Mouse (Mus musculus): ENCODE data around the gene Klhdc9. TPM values are rescaled to one million over a fixed set of nuclear protein-coding genes. Genes with fewer than 3 reads are reported as not detected.
A peak's percentile ranks its signal among the peaks of the same experiment; 100 is the strongest.
"Not testable (repeated sequence)": the region's sequence is repeated elsewhere in the genome, so short reads cannot be mapped to it uniquely, and the experiment has no call there.

Gene Klhdc9
- polyA plus RNA-seq, 1 experiment from 2014 or later = 1.4 TPM

DNA sequence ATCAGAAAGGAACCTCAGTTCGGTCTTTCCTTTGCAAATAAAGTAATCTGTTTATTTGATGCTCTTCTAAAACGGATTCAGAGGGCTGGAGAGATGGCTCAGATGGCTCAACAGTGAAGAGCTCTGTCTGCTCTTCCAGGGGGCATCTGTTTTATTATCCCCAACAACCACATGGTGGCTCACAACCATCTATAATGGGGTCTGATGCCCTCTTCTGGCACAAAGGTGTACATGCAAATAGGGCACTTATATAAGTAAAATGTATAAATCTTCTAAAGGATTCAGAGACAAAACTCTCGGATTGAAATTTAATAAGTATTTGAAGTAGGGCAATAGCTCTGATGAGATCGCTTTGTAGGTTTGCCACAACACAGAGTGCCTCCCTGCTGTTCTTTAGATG lies 2.2 kb downstream of the Klhdc9 start:
- peak; percentile 67 for DNase-seq (ENCODE audit: low spot score)

DNA sequence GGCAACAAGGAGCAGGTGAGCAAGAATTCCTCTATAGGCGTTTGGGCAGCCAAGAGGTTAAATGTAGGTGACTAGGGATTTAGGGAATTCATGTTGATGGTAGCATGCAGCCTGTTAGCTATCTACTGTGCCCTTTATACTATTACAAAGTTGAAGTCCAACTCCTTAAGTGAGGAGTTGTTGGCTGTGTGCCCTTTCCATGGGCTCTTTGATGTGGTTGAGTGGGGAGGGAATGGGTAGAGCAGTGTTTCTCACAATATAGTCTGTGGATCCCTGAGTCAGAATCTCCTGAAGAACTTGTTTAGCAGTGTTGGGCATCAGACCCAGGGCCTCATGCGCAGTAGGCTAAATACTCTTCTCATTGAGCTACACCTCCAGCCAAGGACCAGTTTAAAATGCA lies 3.8 kb downstream of the Klhdc9 start:
- no peak for DNase-seq (ENCODE audit: low spot score)

DNA sequence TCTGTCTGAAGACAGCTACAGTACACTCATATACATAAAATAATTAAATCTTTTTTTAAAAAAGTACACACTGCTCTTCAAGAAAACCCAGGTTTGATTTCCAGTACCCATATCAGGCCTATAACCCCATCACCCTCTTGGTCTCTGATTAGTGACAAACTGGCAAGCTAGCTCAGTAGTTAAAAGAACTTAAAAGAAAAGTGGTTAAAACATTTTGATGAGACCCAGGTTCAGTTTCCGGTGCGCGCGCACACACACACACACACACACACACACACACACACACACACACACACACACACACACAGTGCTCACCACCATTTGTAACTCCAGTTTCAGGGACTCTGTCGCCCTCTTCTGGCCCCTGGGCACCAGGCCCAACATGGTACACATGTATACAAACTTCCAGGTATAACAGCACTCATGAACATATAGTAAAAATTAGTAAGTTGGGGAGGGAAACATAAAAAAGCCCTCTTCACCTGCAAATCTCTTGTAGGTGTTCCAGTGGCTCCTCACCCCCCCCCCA lies 4.7 kb downstream of the Klhdc9 start:
- DNase-seq (ENCODE audit: low spot score) = peak; percentile 74

DNA sequence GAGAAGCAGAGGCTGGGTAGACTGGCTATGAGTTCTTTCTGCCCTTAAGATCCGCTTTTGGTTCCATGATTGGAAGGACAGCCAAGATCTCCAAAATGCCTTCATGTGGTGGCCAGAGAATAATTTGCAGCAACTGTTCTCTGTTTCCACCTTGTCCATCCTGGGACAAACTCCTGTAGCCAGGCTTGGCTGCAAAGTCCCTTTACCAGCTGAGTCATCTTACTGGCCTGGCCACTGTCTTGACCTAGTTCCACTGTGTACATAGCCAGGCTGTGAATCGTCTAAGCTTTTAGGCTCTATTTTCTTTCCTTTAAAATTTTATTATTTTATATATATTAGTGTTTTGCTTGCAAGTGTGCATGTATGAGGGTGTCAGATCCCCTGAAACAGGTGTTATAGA lies 11.4 kb downstream of the Klhdc9 start:
- DNase-seq (ENCODE audit: low spot score) = no peak

DNA sequence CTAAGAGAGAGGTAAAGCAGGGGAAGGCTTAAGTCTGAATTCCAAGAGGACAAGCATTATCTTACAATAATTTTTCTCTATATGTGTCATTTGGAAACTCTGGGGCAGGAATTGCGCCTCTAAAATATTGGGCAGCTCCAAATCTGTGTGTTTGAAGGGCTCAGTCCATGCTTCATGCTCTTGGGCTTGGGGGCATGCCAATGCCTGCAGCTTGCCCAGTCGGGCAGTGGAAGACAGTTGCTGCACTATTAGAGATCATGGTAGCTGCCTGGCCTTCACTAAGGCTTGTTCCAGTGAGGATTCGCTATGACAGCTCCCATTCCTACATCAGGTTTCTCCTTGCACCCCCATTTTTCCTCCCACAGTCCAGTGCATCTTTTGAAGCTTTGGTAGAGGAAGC lies 11.9 kb downstream of the Klhdc9 start:
- no peak for DNase-seq (ENCODE audit: low spot score)

DNA sequence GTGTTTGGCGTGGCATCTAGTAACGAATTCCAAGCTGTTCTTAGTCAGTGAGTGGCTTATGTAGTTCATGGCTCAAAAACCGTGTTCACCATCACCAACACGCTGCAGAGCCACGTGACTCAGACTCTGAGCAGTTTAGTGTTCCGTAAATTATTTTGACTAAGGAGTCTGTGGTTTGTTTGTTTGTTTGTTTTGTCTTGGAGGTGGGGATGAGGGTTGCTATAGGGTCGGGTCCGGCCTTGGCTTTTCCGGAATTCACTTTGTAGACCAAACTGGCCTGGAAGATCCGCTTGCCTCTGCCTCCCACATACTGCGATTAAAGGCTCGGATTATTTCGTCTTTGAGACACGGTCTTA lies 14.5 kb downstream of the Klhdc9 start:
- no peak for DNase-seq (ENCODE audit: low spot score)

DNA sequence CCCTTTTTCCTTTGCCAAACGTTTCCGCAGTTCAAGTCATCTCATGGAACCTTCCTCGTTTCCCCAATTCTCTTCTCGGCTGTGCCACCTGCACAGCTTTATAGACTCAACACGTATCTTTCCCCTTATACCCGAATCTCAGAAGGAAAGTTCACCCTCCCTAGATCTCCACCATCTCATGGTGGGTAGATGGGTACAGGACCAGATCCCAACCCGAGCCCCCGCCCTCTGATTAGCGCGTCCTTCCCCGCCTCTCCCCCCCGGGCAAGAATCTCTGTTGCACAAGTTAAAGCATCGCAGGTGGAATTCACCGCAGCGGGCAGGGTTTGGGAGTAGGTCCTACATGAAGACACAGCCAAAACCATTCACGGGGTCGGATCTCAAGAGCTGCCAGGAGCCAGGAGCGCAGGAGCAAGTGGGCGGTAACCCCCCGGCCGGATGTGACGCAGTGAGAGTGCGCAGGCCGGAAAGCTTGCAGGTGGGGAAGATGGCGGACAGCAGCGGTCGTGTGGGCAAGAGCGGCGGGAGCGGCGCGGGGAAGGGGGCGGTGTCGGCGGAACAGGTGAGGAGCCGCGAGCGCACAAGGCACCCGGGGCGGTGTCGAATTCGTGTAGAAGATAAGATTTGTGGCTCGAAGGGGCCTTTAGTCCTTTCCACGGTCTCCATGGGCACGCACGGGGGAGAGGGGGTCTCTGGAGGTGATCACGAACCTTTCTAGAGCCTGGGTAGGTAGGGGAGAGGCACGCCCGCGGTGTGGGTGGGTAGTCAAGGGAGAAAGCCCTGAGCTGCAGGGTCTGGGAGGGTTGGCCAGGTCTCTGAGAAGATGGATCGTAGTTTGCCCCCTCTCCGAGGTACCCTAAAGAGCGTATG lies 15.1 kb downstream of the Klhdc9 start, which contains the start of the genes Nit1 and Pfdn2:
Nit1 (minus strand) TSS at position 422 of the 870 bp plus-strand sequence.
Pfdn2 (plus strand) TSS at position 446 of the 870 bp plus-strand sequence.
- DNase-seq (ENCODE audit: low spot score) = peak; percentile 91

DNA sequence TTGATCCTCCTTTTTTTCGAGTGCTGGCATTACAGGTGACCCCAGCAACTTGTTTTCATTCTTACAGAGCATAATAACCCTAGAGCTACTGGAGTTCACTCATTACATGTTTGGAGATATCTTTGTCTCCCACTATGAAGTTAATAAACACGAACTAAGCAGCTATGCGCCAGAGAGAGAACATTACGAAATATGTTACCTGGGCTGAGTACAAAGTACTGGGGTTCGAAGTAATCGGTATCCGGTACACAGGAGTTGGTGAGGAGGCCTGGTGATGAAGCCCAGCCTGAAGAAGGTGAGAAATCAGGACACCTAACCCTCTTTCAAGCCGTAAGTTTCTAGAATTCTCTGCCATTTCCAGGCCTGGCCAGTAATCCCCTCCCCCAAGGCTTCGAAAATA lies 15.9 kb downstream of the Klhdc9 start:
- DNase-seq (ENCODE audit: low spot score) = peak; percentile 2

DNA sequence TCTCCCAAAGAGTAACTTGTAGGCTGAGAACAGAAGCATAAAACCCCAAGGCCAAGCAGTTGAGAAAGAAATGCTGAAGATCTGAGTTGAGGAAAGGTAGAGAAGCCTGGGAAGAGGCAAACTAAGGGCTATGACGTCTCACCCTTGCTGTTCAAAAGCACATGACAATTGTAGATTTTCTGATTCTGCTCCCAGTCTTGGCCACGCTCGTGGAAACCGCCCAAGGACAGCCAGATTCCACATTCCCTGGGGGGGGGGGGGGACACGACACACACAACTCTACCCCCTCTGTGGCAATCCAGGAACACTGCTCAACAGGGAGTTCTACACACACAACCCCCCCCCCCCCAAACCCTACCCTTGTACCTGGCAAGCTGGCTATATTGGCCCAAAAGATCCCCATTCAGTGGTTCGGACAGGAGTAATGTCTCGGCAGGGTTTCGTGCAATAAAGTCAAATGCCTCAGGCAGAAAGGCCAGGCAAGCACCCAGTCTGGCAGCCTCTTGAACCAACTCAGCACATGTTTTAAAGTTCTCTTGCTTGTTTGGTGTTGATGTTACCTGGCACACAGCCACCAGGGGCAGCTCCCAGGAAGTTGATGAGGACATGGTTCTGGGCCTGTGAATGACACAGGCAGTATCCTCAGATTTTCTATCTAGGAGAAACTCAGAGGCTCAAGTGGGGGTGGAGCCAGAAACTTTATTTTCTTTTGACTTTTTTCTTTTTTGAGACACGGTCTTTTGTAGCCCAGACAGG lies 16.5 kb downstream of the Klhdc9 start:
- DNase-seq (ENCODE audit: low spot score) = peak; percentile 23

DNA sequence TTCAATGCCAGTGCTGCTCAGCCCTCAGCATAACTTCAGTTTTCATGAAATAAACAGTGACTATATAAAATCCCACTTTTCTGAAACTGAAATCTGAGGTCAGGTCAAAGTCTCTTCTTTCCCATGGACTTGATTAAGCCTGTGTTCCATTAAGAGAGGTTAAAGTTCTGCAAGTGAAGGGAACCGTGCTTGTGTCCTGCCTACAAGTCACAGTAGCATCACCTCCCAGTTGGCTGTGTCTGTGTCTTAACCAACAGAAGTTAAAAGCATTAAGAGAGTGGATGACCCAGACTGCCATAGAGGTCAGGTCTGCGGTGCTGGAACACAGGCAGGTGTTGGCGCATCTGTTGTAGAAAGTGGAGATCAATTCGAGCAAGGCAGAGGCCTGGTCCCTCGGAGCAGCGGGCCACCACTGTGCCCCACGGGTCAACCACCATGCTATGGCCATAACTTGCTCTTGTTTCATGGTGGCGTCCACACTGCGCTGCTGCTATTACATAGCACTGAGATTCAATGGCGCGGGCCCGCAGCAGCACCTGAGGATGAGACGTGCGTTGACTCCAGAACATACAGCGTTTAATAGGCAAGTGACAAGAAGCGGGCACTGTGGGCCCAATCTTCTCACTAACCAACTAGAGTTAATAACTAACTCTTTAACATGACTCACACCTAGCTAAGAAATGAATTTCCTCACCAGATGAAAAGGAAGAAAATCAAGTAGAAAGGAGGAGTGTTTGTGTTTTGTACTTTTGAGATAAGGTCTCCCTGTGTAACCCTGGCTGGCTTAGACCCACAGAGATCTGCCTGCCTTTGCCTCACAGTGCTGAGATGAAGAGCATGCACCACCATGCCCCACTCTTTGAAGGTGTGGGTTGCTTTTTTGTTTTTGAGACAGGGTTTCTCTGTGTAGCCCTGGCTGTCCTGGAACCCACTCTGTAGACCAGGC lies 18.1 kb downstream of the Klhdc9 start:
- DNase-seq (ENCODE audit: low spot score) = no peak

DNA sequence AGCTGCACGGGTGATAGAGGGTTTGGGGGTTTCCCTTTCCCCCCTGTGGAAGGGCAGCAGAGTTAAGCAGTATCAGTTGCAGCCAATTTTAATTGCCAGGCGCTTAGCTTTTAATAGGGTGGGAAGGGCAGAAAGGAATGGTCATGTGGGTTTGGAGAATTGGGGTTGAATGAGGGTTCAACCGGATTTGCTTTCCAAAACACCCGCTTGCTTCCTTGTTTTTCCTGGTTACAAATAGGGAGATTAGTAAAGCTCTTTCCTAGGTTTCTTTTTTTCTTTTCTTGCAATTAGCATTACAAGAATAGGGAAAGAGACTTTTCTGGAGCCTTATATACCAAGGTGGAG lies 30.4 kb downstream of the Klhdc9 start:
- DNase-seq (ENCODE audit: low spot score) = no peak

DNA sequence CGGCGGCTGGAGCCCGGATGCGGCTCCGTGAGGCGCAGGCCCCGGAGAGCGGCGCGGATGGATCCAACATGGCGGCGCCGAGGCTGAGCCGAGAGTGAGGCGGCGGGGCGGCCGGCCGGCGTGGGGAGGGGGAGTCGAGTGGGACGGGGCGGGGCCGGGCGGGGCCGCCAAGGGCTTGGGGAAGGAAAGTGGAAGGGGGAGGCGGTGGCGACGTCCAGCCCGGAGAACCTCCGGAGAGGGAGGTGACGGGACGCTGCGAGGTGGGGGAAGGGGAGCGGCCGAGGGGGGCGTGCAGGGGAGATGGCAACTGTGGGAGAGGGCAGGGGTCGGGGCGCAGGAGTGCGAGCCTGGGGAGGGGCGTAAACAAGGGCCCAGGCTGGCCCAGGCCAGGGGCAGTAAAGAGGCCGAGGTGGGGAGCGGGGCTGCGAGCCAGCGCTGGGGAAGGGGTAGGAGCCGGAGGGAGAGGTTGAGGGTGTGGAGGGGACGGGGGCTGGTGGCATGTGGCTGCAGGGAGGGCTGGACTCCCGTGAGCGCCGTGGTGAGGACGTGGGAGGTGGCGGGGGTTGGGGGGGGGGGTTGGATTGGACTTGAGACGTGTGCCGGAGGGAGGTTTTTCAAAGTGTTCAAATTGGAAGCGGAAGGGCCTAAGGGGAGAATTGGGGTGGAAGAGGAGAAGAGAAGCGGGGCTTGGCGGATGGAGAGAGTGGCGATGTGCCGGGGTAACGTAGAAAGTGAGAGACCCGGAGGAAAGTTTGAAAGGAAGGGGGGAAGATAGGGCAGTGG lies 31.0 kb downstream of the Klhdc9 start:
- peak; percentile 35 for DNase-seq (ENCODE audit: low spot score)

DNA sequence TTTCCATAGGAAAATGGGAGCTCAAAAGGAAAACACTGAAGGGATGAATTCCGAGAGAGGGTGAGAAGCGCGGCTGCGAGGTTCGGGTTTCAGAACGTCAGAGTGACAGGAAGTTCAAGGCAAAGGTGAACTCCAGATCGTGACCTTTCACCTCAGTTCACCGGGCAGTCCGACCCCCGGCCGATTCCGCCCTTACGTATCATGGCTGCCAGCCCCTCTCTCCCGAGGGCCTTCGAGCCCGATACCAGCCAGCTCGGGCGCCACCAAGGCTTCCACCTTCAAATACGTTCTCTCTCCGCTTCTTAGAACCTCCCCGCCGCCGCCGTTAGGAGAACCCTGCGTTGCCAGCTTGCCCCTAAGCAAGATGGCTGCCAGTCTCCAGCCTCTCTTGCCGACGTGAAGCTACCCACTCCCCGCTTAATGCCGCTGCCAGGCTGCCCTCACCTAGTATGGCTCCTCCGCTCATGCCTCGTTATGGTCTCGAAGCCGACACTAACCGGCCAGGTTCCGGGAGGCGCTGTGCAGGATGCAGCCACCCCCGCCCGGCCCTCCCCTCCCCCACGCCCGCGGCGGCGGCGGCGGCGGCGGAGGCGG lies 31.7 kb downstream of the Klhdc9 start, which contains the start of gene Dedd:
Dedd (plus strand) TSS at position 307 of the 594 bp plus-strand sequence.
- peak; percentile 94 for DNase-seq (ENCODE audit: low spot score)

DNA sequence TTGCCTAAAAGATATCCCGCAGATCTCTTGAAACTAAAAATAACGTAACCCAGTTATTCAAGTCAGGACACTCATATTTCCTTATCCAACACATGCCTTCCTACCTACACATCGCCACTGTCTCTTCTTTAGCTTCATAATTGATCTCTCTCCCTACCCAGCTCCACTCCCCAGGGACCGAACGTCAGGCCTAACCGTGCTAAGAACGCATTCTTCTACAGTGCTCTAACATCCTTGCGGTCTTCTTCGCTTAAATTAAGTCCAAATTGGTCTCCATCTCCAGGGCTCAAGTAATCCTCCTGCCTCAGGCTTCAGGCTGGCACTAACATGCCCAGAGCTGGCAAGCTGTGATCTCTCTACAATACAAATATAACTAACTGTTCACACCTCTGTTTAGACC lies 32.4 kb downstream of the Klhdc9 start:
- no peak for DNase-seq (ENCODE audit: low spot score)

DNA sequence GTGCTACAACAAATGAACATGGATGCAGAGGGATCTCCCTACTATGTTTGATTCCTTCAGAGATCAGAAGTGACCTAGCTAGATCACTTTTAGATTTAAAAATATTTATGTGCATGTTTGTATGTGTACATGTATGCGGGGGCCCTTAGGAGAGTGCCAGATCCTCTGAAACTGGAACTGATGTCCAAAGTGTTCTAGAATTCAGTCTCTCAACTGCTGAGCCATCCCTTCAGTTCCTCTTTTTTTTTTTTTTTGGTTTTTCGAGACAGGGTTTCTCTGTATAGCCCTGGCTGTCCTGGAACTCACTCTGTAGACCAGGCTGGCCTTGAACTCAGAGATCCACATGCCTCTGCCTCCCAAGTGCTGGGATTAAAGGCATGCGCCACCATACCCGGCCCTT lies 34.0 kb downstream of the Klhdc9 start:
- DNase-seq (ENCODE audit: low spot score) = not testable (repeated sequence)

DNA sequence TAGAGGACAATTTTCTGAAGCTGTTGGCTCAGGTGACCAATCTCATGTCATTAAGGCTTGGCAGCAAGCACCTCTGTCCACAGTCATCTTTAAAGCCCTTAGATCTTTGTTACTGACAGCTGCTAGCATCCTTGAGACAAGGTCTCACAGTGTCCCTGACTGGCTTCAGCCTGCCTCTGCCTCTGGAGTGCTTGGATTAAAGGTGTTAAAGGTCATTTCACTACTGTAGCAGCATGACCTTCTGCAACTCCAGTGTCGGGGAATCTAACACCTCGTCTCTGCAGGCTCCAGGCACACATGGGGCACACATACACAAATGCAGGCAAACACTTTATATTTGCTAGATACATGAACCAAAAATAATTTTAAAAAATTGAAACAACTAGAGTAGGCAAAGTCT lies 35.0 kb downstream of the Klhdc9 start:
- DNase-seq (ENCODE audit: low spot score) = no peak

DNA sequence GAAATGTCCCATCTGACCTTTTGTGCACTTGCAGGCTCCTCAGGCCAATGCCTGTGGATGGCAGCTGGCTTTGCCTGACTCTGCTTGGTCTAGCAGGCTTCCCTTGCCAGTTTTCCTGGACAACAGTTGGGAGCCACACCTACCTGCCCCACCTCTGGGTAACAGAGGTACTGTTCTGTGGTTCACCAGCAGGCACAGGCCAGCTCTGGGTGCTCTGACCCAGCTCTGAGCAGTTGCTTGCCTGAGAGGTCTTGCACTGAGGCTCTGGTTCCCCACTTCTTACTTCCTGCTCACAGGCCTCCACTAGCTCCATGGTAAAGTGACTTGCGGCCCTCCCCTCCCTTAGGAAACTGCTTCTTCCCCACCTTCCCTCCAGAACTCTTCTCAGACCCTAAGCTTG lies 38.6 kb downstream of the Klhdc9 start:
- no peak for DNase-seq (ENCODE audit: low spot score)

DNA sequence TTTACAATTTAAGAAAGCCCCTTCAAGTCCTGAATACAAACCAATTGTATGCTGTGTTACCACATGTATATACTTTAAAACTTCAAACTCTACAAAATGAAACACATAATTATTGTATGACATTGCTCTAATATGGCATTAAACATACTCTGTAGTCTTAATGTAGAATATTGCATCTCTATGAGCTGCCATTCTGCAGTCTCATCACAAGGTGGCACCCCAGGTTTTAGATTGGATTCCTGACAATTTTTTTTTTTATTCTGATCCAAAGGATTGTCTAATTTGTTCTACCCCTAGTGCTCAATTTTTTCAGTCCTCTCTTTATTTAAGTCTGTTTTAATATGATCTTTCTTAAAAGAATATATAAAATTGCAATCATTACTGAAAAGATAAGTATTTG lies 39.2 kb downstream of the Klhdc9 start:
- peak; percentile 35 for DNase-seq (ENCODE audit: low spot score)

DNA sequence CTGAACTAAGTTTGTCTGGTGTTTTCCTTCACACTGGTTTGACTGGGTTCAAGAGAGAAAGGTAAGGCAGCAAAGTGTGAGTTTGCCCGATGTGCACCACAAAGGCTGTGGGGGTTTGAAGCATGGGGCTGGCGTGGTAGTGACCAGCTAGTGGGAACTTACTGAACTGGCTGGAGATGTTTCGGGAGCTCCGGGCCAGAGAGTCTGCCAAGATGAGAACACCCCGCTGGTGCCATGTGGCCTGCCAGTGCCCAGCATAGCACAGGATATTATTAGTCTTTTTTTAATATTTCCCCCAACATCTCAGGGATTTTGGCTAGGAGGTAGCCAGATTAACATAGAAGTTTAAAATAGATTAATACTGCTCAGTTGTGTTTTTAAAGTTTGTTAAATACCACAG lies 40.4 kb downstream of the Klhdc9 start:
- DNase-seq (ENCODE audit: low spot score) = no peak

DNA sequence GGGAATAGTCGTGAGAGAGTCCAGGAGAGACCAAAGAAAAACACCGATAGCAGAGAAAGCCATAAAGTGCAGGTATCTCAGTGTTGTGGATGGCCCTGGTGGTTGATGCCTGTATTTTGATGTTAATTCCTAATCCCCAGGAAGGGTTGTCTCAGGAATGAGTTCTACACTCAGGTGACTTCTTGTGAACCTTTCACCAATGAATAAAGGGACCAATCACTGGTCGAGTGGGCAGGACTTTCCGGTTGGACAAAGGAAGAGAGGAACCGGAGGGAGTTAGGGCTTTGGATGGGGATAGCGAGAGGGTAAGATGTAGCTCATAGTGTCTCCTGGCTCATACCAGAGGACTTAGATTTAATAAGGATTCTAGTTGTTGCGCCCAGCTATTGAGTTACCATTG lies 40.9 kb downstream of the Klhdc9 start:
- no peak for DNase-seq (ENCODE audit: low spot score)
